Mouse (Mus musculus) adrenal gland, postnatal 10 days (tissue): Measurements from ENCODE around the gene Trpv1. TPM values are rescaled to one million over a fixed set of nuclear protein-coding genes. Genes with fewer than 3 reads are reported as not detected.

ENCODE experiments used
- DNase-seq: peaks from one replicate; pipeline ENCODE4 v3.0.0; 2021; ENCODE audit warnings: mixed read lengths
- long read RNA-seq, 2 experiments: library from polyadenylated mRNA; stranded (forward); transcript quantifications; one replicate each; pipeline ENCODE4 v2.0.0; 2021
- total RNA-seq, 2 experiments: library from RNA; stranded (reverse); gene quantifications; 2 replicates each; pipeline ENCODE4 v1.2.3; 2021

Trpv1 gene
- under 1 TPM; 0.15 to 0.24 TPM for total RNA-seq
- long read RNA-seq, experiment 1 = 0 reads
- long read RNA-seq, experiment 2 = 0 reads

GRCm38 (mm10) chr11:73233992-73234391 lies at the start of gene Trpv1:
TSS of gene Trpv1 (plus strand) at chr11:73234292.
- peak; percentile 24 for DNase-seq

DNA sequence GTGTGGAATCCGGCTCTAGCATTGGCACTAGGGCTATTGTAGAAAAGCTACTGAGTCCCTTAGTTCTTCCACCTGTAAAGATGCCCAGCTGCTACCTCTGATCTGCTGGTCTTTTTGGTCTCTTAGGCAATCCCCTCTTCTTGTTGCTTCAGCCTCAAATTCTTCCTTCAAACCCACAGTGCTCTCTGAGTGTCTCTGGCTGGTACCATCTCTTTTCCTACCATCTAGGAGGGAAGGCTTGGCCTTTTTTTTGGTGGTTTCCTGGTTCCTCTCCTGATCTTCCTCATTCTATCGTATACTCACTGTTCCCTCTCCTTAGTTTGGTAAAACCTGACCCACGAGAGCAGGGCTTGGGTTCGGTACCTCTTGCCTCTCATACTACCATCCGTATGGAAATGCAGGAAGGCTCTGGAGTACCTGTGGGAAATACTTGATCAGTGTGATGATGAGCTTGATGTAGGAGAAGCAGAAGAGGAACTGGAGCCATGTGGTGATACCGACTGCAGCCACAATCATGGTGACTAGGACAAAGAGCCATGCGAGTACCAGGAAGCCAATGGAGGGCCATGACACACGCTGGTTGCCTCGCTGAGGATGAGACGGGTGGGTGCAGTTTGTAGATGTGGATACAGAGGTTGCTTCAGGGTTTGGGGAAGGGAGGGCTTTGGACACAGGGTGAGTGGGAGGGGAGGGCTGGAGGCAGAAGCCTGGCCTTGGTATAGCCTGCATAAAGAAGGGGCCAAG lies 48.0 kb upstream of the Trpv1 start:
- DNase-seq = no peak

GRCm38 (mm10) chr11:73187231-73187630 lies 46.9 kb upstream of the Trpv1 start:
- no peak for DNase-seq

GRCm38 (mm10) chr11:73193047-73193446 lies 41.0 kb upstream of the Trpv1 start:
- no peak for DNase-seq

- no peak for DNase-seq
These were observed 39.6 kb upstream of the Trpv1 start for GRCm38 (mm10) chr11:73194444-73194843.

DNA sequence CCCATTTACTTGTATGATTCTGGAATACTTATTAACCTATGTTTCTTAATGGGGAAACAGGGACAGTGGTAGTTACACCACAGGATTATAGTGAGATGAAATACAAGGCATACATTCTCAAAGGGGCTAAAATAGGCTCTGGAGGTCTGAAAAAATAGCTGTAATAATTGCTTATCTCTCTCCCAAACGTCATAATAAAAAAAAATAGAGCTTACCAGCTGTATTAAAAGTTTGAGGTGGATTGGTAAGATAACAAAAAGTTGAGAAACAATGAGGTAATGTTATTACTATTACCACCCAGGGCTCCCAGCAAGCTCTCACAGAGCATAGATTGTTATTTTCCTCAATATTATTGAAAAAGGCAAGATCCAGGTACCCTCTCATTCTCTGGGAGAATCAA lies 35.9 kb upstream of the Trpv1 start:
- no peak for DNase-seq

DNA sequence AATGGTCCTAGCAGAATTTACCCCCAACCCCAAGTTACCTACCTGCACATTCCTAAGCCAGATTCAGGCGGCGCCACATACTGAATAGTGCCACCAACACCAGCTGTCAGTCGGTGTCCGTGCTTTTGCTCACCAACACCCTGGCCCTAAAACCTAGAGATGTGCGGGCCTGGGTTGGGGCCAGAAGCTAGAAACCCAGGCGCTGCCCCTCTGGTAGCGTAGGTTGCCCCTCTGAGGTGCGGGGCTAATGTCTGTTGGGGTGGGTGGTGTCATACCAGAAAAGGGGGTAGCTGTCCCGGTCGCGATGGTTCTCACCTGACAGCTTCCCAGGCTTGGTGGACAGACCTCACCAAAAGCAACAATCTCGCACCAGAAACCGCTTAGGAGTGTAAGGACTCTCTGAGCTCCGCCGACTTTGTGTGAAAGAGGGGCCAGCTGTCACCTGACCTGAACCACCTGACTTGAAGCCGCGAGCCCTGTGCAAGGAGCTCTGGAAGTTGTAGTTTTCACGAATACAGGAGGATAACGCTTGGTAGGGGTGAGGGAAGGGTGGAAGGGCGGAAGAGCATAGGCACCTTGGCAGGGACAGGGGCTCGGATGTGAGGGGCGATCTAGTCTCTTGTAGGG lies 35.4 kb upstream of the Trpv1 start, which contains the start of gene Ctns:
Gene Ctns, minus strand, starts transcription at position 440 of the 627 bp plus-strand sequence.
- peak; percentile 85 for DNase-seq

GRCm38 (mm10) chr11:73199230-73199712 lies 34.8 kb upstream of the Trpv1 start, which contains the start of gene Shpk:
TSS of gene Shpk (plus strand) at chr11:73199460.
- peak; percentile 94 for DNase-seq

DNA sequence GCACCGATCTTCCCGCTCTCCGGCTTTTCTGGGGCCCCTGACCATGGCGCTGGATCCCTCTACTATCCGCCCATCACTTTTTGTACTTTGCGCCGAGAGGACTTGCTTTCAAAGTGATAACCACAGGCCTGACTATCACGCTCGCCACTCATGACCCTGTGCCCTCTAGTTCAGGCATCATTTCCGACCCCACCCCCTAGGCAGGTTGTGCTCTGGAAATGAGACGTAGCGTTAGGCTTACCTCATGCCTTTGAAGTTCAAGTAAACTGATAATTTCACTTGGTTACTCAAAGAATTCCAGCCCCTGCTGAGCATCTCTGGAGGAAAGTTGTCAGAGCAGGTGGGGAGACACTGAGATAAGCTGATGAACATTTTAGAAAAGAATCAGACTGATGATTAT lies 34.2 kb upstream of the Trpv1 start:
- peak; percentile 24 for DNase-seq

DNA sequence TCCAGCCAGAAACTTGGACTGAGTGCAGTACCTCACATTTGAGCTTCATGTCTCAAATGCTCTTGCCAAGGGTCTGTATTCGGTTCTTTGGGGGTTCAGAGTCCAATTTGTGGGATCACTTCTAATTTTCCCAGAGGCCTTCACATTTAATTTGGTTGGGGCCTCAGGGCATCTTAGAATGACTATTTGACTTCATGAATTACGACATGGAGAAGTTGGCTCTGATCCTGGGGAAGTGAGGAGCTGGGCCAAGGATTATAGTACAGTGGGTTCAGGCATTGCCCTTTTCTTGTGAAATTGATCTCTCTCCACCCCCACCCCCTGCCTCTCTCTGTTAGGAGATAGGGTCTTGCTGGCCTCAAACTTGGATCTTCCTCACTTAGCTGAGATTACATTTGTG lies 33.1 kb upstream of the Trpv1 start:
- peak; percentile 61 for DNase-seq

DNA sequence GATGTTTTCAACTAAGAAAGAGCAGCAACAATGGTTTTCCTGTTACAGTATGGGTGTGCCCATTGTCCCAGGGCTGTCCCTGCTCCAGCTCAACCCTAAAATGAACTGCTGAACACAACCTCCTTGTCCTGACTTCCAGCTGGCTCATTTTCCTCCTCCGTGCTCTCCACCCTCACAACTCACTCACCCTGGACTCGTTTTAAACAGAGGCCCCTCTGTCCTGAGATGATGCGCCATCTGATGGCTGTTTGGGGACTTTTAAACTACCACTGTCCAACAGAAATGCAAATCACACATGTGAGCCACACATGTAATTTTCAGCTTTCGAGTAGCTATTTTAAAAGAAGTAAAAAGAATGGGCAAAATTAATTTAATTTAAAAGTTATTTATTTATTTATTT lies 32.5 kb upstream of the Trpv1 start:
- DNase-seq = no peak

GRCm38 (mm10) chr11:73203895-73204294 lies 30.2 kb upstream of the Trpv1 start:
- no peak for DNase-seq

- no peak for DNase-seq
These were observed 28.9 kb upstream of the Trpv1 start for GRCm38 (mm10) chr11:73205194-73205593.

- DNase-seq = no peak
These were observed 26.5 kb upstream of the Trpv1 start for GRCm38 (mm10) chr11:73207621-73208020.

DNA sequence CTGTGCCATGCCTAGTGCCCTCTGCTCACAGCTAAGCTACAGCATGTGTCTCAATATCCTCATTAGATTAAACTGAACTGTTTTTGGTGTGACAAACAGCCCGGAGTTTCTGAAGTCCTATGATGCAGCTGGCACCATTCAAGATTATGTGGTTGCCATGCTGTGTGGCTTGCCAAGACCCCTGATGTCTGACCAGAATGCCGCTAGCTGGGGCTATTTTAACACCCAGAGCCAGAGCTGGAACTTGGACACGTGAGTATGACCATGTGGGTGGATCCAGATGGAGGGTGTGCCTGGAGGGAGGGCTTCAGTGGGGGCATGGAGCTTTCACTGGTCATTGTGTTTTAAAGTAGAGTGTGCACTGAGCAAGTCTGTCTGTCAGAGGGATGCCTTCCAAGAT lies 20.1 kb upstream of the Trpv1 start:
- no peak for DNase-seq

GRCm38 (mm10) chr11:73219671-73220070 lies 14.4 kb upstream of the Trpv1 start:
- DNase-seq = no peak

DNA sequence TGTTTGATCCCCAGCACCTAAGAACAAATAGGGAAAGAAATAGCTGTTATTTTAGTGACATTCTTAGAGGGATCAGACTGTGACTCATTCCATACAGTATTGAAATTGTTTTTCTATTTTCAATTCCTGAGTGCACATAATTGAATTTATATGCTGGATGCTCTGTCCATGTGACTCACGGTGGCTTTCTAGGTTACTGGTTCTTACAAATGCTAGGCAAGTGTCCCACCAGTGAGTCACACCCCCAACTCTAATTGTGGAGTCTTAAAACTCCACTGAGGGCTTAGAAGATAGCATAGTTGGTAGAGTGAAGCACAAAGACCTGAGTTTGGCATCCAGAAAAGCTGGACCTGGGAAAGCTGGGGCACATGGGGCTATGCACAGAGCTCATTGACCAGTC lies 13.4 kb upstream of the Trpv1 start:
- no peak for DNase-seq

DNA sequence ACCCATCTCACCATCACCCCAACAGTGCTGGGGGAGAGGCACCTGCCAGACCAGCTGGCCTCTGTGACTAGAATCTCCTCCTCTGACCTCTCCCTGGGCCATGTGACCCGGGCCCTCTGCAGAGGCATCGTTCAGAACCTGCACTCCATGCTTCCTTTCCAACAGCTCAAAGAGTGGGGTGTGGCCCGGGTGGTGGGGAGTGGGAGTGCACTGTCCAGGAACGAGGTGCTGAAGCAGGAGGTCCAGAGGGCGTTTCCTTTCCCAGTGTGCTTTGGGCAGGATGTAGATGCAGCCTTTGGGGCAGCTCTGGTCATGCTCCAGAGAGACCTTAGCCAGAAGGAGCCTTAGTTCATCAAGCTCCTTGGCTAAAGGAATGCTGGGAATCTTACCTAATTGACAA lies 11.2 kb upstream of the Trpv1 start:
- no peak for DNase-seq

- DNase-seq = peak; percentile 55
These were observed 10.1 kb upstream of the Trpv1 start for GRCm38 (mm10) chr11:73223966-73224365.

GRCm38 (mm10) chr11:73225856-73226255 lies 8.2 kb upstream of the Trpv1 start:
- no peak for DNase-seq

DNA sequence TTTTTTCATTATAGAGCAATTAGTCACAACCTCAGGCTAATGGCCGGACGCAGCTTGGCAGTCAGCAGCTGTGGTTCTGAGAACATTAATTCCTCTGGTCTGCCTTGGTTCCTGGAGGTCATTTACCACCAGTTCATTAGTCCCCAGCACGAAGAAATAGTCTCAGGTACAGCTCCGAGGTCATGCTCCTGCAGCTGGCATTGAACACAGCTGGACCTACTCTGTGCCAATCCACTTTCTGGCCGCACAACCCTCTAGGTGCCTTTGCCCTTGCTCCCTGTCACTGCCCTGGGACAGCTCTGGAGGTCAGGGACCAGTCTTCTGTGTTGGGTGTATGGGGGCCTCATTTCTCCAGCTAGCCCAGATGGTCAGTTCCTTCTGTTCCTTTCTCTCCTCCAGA lies 5.2 kb upstream of the Trpv1 start:
- no peak for DNase-seq

- DNase-seq = no peak
These were observed 4.0 kb upstream of the Trpv1 start for GRCm38 (mm10) chr11:73230081-73230480.

- no peak for DNase-seq
These were observed 1.6 kb upstream of the Trpv1 start for GRCm38 (mm10) chr11:73232513-73232912.
